Mouse (Mus musculus): ENCODE results near the gene Zfp536. TPM values are rescaled to one million over a fixed set of nuclear protein-coding genes. Genes with fewer than 3 reads are reported as not detected.

The Zfp536 gene
- polyA plus RNA-seq, 1 experiment from 2014 or later = 2.0 TPM

DNA sequence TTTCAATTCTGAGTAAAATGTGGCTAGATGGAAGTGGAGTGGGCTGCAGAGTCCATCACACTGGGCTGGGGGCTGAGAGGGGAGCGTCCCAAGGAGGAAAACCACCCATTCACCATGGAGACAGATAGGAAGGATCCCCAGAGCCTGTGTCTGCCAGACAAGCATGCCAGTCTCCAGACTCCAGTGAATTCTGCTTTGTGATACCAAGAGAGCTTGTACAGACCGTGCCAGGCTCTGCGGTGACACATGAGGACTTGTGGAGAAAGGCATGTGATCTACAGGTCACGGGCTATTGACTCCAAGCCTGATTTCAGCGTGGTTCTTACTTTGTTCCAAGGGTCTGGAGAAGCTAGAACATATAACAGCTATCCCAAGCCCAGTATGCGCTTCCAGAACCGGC, 230.5 kb downstream of the Zfp536 start:
- Histone ChIP-seq H3K9me3 (no peaks in the 10 kb centered on the region), H3K4me1 (0 out of 2 replicates have a peak, but pooled peaks cover 6% of the 10 kb centered on the region), H3K36me3 (no peaks in the 10 kb centered on the region), H3K27me3 (ENCODE audit: insufficient read depth, poor library complexity, severe bottlenecking) (no peaks in the 10 kb centered on the region), H3K27ac (no peak overlapping the region), H3K4me3 (no peak overlapping the region)
- WGBS = 80% methylated on average over 7 of the region's 7 CpGs
- DNase-seq (ENCODE audit: low spot score) = no peak

- no peaks in the 10 kb centered on the region for H3K4me1 ChIP-seq
- WGBS = 88% methylated on average over 2 of the region's 2 CpGs
- no peak for DNase-seq (ENCODE audit: low spot score)
These were observed 242.3 kb downstream of the Zfp536 start for GRCm38 (mm10) chr7:37531166-37531565.

GRCm38 (mm10) chr7:37528311-37528710, 245.1 kb downstream of the Zfp536 start:
- Histone ChIP-seq H3K9me3 (no peaks in the 10 kb centered on the region), H3K4me3 (no peak overlapping the region), H3K27me3 (ENCODE audit: insufficient read depth, poor library complexity, severe bottlenecking) (peaks cover 6% of the 10 kb centered on the region; the same call in 1 of the 2 replicates), H3K27ac (no peak overlapping the region), H3K36me3 (no peaks in the 10 kb centered on the region), H3K4me1 (no peaks in the 10 kb centered on the region)
- DNase-seq (ENCODE audit: low spot score) = no peak
- WGBS = 84% methylated on average over 9 of the region's 9 CpGs

More at GRCm38 (mm10) chr7:37531166-37531565, 242.3 kb downstream of the Zfp536 start:
- Histone ChIP-seq H3K27ac (no peak overlapping the region), H3K4me3 (no peak overlapping the region), H3K9me3 (no peaks in the 10 kb centered on the region), H3K36me3 (no peaks in the 10 kb centered on the region), H3K27me3 (ENCODE audit: insufficient read depth, poor library complexity, severe bottlenecking) (peaks cover 4% of the 10 kb centered on the region; the same call in 1 of the 2 replicates)

- H3K27me3 ChIP-seq (ENCODE audit: insufficient read depth, poor library complexity, severe bottlenecking) = peaks cover 6% of the 10 kb centered on the region; the same call in 1 of the 2 replicates
- DNase-seq (ENCODE audit: low spot score) = no peak
- H3K9me3 ChIP-seq = no peaks in the 10 kb centered on the region
- H3K27ac ChIP-seq = no peak overlapping the region
- WGBS = 80% methylated on average over 2 of the region's 2 CpGs
- H3K4me1 ChIP-seq = no peaks in the 10 kb centered on the region
- H3K36me3 ChIP-seq = no peaks in the 10 kb centered on the region
- H3K4me3 ChIP-seq = no peak overlapping the region
These were observed 245.6 kb downstream of the Zfp536 start for GRCm38 (mm10) chr7:37527890-37528289.

DNA sequence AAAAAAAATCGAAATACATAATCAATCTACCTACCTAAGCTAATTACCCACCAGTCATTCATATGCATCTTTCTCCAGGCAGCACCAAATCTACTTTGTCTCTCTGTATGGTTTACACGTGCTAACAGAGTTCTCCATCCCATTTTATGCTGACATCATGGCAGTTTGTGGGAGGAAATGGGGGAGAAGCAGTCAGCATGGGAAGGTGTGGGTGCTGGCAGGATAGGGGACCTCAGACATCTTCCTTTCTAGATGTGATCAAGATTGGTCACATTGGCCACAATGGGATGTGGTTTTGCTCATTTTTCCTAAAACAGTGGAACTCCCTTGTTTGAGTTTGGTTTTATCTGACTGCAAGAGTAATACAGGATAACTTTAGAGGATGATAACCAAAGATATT, 252.0 kb downstream of the Zfp536 start:
- DNase-seq (ENCODE audit: low spot score) = no peak
- 61% methylated on average over 2 of the region's 2 CpGs for WGBS
- Histone ChIP-seq H3K36me3 (no peaks in the 10 kb centered on the region), H3K9me3 (no peaks in the 10 kb centered on the region), H3K4me3 (no peak overlapping the region), H3K27ac (no peak overlapping the region), H3K4me1 (0 out of 2 replicates have a peak, but pooled peaks cover 5% of the 10 kb centered on the region), H3K27me3 (ENCODE audit: insufficient read depth, poor library complexity, severe bottlenecking) (peaks cover 4% of the 10 kb centered on the region; the same call in 1 of the 2 replicates)

DNA sequence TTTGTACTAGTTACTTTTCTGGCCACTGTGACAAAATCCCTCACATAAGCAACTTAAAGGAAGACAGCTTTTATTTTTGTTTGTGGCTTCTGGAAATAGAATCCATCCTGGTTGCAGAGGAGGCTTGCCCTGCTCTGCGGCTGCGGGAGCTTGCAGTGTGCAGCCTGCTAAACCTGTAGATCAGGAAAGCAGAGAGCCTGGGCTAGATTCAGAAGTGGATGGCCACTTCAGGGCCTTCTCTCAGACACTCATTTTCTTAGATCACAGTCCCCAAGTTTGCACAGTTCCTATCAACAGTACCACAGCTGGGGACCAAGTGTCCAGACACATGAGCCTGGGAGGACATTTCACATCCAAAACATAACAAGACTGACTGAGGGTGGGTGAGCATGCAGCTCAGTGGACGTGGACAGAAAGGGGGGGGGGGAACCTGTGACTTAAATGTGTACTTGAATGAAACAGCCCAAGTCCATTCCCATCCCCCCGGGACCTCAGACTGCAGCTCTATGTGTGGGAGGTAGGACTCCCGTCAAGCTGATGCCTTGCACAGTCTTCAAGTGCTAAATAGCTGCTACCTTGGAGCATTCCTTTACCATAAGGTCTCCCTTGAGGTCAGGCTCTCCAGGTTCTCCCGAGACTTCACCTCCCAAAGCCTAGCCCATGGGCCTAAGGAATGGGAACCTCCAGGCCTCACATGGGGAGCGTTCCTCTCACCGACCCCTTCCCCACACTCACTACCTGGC, 262.3 kb downstream of the Zfp536 start:
- DNase-seq (ENCODE audit: low spot score) = no peak
- no peaks in the 10 kb centered on the region for H3K9me3 ChIP-seq
- WGBS = 72% methylated on average over 8 of the region's 8 CpGs
- H3K4me3 ChIP-seq = no peak overlapping the region
- no peaks in the 10 kb centered on the region for H3K36me3 ChIP-seq
- no peaks in the 10 kb centered on the region for H3K27me3 ChIP-seq (ENCODE audit: insufficient read depth, poor library complexity, severe bottlenecking)
- peaks cover 8% of the 10 kb centered on the region; the same call in 1 of the 2 replicates for H3K4me1 ChIP-seq
- no peak overlapping the region for H3K27ac ChIP-seq

- Histone ChIP-seq H3K4me3 (no peak overlapping the region), H3K9me3 (no peaks in the 10 kb centered on the region), H3K4me1 (peaks cover 8% of the 10 kb centered on the region; the same call in 1 of the 2 replicates), H3K27ac (no peak overlapping the region), H3K36me3 (no peaks in the 10 kb centered on the region), H3K27me3 (ENCODE audit: insufficient read depth, poor library complexity, severe bottlenecking) (no peaks in the 10 kb centered on the region)
- DNase-seq (ENCODE audit: low spot score) = no peak
- 67% methylated on average over 9 of the region's 9 CpGs for WGBS
These were observed 263.7 kb downstream of the Zfp536 start for GRCm38 (mm10) chr7:37509700-37510099.

DNA sequence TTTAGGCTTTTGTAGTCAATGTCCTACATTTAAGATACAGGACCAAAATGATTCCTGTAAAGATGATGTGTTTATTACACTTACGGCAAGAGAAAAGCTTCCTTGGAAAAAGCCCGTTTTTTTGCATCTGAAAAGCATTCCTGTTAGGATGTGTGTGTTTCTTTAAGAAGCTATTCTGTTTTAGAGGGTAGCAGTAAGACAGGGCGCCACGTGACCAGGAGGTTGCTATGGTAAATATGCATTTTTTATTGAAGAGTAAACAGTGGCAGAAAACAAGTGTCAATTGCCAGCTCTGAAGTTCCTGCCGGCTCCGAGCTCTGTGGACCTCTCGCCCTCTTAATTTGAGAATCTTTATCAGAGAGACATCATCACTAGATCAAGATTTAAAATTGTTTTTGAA, 267.9 kb downstream of the Zfp536 start:
- H3K27me3 ChIP-seq (ENCODE audit: insufficient read depth, poor library complexity, severe bottlenecking) = no peaks in the 10 kb centered on the region
- H3K4me1 ChIP-seq = no peaks in the 10 kb centered on the region
- no peaks in the 10 kb centered on the region for H3K9me3 ChIP-seq
- DNase-seq (ENCODE audit: low spot score) = no peak
- H3K4me3 ChIP-seq = no peak overlapping the region
- no peak overlapping the region for H3K27ac ChIP-seq
- 77% methylated on average over 7 of the region's 7 CpGs for WGBS
- H3K36me3 ChIP-seq = no peaks in the 10 kb centered on the region

- Histone ChIP-seq H3K36me3 (no peaks in the 10 kb centered on the region), H3K27me3 (ENCODE audit: insufficient read depth, poor library complexity, severe bottlenecking) (no peaks in the 10 kb centered on the region), H3K27ac (no peak overlapping the region), H3K4me1 (no peaks in the 10 kb centered on the region), H3K4me3 (no peak overlapping the region), H3K9me3 (no peaks in the 10 kb centered on the region)
- 90% methylated on average over 11 of the region's 11 CpGs for WGBS
- no peak for DNase-seq (ENCODE audit: low spot score)
These were observed 268.3 kb downstream of the Zfp536 start for GRCm38 (mm10) chr7:37505096-37505495.

DNA sequence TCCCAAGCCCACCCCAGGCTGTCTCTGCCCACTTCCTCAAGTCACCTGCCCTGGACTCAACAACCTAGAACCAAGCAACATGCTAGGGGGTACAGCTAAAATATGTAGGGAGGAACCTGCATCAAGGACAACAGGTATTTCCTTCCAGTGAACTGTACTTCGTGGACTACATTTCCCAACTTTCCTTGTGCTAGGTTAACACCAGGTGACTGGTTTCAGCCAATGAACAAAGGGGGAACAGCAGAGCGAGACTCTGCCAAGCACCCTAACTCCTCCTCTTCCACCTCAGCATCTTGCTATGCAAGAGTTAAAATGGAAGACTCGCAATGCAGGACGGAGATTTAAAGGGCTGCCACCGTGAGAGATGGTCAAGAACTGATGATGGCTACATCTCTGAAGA, 274.6 kb downstream of the Zfp536 start:
- H3K4me1 ChIP-seq = no peaks in the 10 kb centered on the region
- no peak overlapping the region for H3K4me3 ChIP-seq
- no peaks in the 10 kb centered on the region for H3K36me3 ChIP-seq
- DNase-seq (ENCODE audit: low spot score) = no peak
- no peak overlapping the region for H3K27ac ChIP-seq
- no peaks in the 10 kb centered on the region for H3K27me3 ChIP-seq (ENCODE audit: insufficient read depth, poor library complexity, severe bottlenecking)
- no peaks in the 10 kb centered on the region for H3K9me3 ChIP-seq
- WGBS = 57% methylated on average over 5 of the region's 5 CpGs

DNA sequence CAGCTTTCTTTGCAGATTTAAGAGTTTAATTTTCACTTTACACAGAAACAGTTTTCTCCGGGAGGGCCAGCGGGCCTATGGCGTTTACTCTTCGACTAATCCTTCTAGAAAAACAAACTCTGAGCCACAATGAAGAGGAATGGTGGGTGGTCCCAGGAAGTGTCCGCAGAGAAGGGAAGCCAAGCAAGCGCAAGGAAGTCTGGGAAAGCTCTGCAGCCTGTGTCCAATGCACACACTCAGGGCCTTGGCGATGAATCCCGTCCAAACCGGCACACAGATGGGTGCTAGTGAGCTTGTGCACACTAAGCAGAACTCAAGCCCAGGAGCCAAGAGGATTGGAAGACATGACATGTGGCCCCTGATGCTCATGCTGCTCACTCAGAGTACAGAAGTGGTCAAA, 276.9 kb downstream of the Zfp536 start:
- Histone ChIP-seq H3K27ac (no peak overlapping the region), H3K9me3 (no peaks in the 10 kb centered on the region), H3K4me1 (no peaks in the 10 kb centered on the region), H3K27me3 (ENCODE audit: insufficient read depth, poor library complexity, severe bottlenecking) (no peaks in the 10 kb centered on the region), H3K36me3 (no peaks in the 10 kb centered on the region), H3K4me3 (no peak overlapping the region)
- WGBS = 69% methylated on average over 9 of the region's 9 CpGs
- no peak for DNase-seq (ENCODE audit: low spot score)

DNA sequence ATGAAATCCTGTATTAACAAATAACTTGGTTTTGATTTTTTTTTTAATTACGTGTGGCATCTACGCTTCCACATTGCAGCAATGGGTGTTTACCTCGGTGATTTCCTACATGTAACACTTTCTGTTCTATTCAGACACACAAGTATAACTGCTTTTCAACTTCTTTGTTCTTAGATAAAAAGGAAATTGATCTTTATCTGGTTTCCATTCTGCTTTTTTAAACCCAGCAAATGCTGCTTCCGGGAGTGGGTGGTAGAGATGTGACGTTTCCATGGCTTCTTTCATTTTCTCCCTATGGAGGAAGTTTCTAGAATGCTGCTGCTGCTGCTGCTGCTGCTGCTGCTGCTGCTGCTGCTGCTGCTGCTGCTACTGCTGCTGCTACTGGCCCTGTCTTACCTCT, 283.1 kb downstream of the Zfp536 start:
- no peaks in the 10 kb centered on the region for H3K27me3 ChIP-seq (ENCODE audit: insufficient read depth, poor library complexity, severe bottlenecking)
- 73% methylated on average over 5 of the region's 5 CpGs for WGBS
- DNase-seq (ENCODE audit: low spot score) = no peak
- no peak overlapping the region for H3K4me3 ChIP-seq
- no peaks in the 10 kb centered on the region for H3K9me3 ChIP-seq
- no peaks in the 10 kb centered on the region for H3K4me1 ChIP-seq
- no peaks in the 10 kb centered on the region for H3K36me3 ChIP-seq
- H3K27ac ChIP-seq = no peak overlapping the region

GRCm38 (mm10) chr7:37484946-37485345, 288.5 kb downstream of the Zfp536 start:
- H3K36me3 ChIP-seq = no peaks in the 10 kb centered on the region
- no peak overlapping the region for H3K4me3 ChIP-seq
- 67% methylated on average over 3 of the region's 3 CpGs for WGBS
- H3K27ac ChIP-seq = no peak overlapping the region
- 0 out of 2 replicates have a peak, but pooled peaks cover 3% of the 10 kb centered on the region for H3K27me3 ChIP-seq (ENCODE audit: insufficient read depth, poor library complexity, severe bottlenecking)
- no peaks in the 10 kb centered on the region for H3K4me1 ChIP-seq
- DNase-seq (ENCODE audit: low spot score) = no peak
- no peaks in the 10 kb centered on the region for H3K9me3 ChIP-seq

Measured in heart, embryonic 10.5 days (tissue).